12 mouse cellular contexts compared by ENCODE assay signal in the genomic region with DNA sequence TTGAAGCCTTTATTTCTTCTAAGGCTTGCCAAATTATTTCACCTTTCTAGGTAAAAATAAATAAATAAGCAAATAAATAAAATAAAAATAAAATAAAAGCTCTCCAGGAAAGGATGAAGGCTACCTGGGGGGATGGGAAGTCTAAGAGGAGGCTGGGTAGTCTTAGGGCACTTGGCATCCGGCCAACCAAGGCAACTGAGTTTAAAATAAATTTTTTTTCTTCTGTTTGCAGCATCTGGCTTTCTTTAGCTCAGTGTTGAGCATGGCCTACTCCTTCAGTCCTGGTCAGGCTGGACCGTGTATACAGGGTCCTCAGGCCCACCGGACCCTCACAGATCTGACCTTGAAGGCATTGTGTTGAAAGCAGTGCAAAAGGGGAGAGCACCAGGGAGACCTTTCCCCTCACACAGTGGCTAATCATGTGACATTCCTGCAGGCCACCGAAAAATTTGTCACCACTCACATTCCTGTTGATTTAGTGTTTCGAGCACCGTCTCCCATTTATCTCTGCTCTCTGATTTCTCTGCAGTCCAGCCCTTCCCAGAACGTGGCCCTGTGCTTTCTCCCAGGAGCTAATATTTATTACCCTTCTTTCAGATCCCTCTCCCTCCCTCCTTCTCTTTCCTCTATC. TPM values are rescaled to one million over a fixed set of nuclear protein-coding genes. Genes with fewer than 3 reads are reported as not detected.
DNase-seq lines count a peak whose midpoint lies in the region; ATAC-seq and TF ChIP-seq lines count a peak whose summit lies in the region.
"Had no signal": no experiment of that assay in that cellular context is flagged by ENCODE, and none has a peak within 500 bp of the region (broad histone marks: within the 10 kb centered on the region; RNA-seq: fewer than 3 reads in every experiment).

No protein-coding gene starts in this region.

- peaks cover 87% of the 10 kb centered on the region for H3K27me3 ChIP-seq in forebrain, embryonic 10.5 days (ENCODE audit: poor library complexity, severe bottlenecking)
- peaks cover 46% of the 10 kb centered on the region for H3K27me3 ChIP-seq in forebrain, embryonic 13.5 days
- no peaks in the 10 kb centered on the region for H3K27me3 ChIP-seq in kidney, postnatal 0 days (ENCODE audit: insufficient read depth, low read length)
- H3K27me3 ChIP-seq in kidney, embryonic 16.5 days (ENCODE audit: insufficient read depth, low read length), result no peaks in the 10 kb centered on the region
- no peaks in the 10 kb centered on the region for H3K27me3 ChIP-seq in intestine, postnatal 0 days (replicated peaks; ENCODE audit: control insufficient read depth, insufficient read depth, low read length)

- H3K27ac ChIP-seq in forebrain, embryonic 10.5 days, result peak overlapping the region; percentile 15; the same call in 1 of the 2 replicates
- H3K27ac ChIP-seq in forebrain, embryonic 13.5 days, result no peak overlapping the region
- H3K27ac ChIP-seq in kidney, postnatal 0 days, result no peak overlapping the region
- H3K27ac ChIP-seq in kidney, embryonic 16.5 days (ENCODE audit: low read length), result no peak overlapping the region
- no peak overlapping the region for H3K27ac ChIP-seq in intestine, postnatal 0 days (ENCODE audit: low read depth, low read length)
- H3K27ac ChIP-seq in layer of hippocampus, adult 2 months, result no peak overlapping the region
- H3K27ac ChIP-seq: embryonic facial prominence, embryonic 12.5 days had no signal

- H3K36me3 ChIP-seq in forebrain, embryonic 10.5 days (replicated peaks), result peaks cover 5% of the 10 kb centered on the region; the same call in 1 of the 2 replicates
- 0 out of 2 replicates have a peak, but pooled peaks cover 5% of the 10 kb centered on the region for H3K36me3 ChIP-seq in forebrain, embryonic 13.5 days (ENCODE audit: poor library complexity, severe bottlenecking)
- H3K36me3 ChIP-seq in kidney, postnatal 0 days (ENCODE audit: insufficient read depth, low read length), result no peaks in the 10 kb centered on the region
- H3K36me3 ChIP-seq in kidney, embryonic 16.5 days (ENCODE audit: insufficient read depth, low read length), result no peaks in the 10 kb centered on the region
- no peaks in the 10 kb centered on the region for H3K36me3 ChIP-seq in intestine, postnatal 0 days (ENCODE audit: control insufficient read depth, insufficient read depth)
- H3K36me3 ChIP-seq: embryonic facial prominence, embryonic 12.5 days had no signal

- no peak for ATAC-seq in forebrain, embryonic 13.5 days
- ATAC-seq in kidney, postnatal 0 days (replicated peaks; ENCODE audit: low FRiP score, low read depth), result no peak
- no peak for ATAC-seq in kidney, embryonic 16.5 days (ENCODE audit: low FRiP score, low TSS enrichment)
- ATAC-seq in intestine, postnatal 0 days, result peak; percentile 4; the same call in 1 of the 2 replicates
- ATAC-seq: forebrain, embryonic 14.5 days had no signal

- peaks cover 69% of the 10 kb centered on the region for H3K4me1 ChIP-seq in forebrain, embryonic 10.5 days
- H3K4me1 ChIP-seq in forebrain, embryonic 13.5 days, result peaks cover 49% of the 10 kb centered on the region
- peaks cover 20% of the 10 kb centered on the region for H3K4me1 ChIP-seq in kidney, postnatal 0 days (replicated peaks; ENCODE audit: insufficient read depth, low read length)
- peaks cover 37% of the 10 kb centered on the region for H3K4me1 ChIP-seq in kidney, embryonic 16.5 days (ENCODE audit: insufficient read depth, low read length)
- peaks cover 4% of the 10 kb centered on the region; the same call in 1 of the 2 replicates for H3K4me1 ChIP-seq in intestine, postnatal 0 days (replicated peaks; ENCODE audit: control insufficient read depth, insufficient read depth, low read length)

- no peak for DNase-seq in forebrain, embryonic 10.5 days (ENCODE audit: extremely low spot score, low spot score)
- DNase-seq in kidney, postnatal 0 days (ENCODE audit: low spot score), result peak; percentile 62
- peak; percentile 61 for DNase-seq in 3T3-L1 (ENCODE audit: low read depth, low spot score)
- no peak for DNase-seq in ovary, postnatal 10 days (ENCODE audit: low spot score)
- DNase-seq in layer of hippocampus, adult 2 months (ENCODE audit: low spot score in 2 of 2), result no peak
- DNase-seq: cerebellum, adult 9-10 months; liver had no signal

- WGBS in forebrain, embryonic 10.5 days, result 38% methylated on average over 7 of the region's 7 CpGs
- WGBS in forebrain, embryonic 13.5 days, result 25% methylated on average over 7 of the region's 7 CpGs
- WGBS in kidney, postnatal 0 days, result 28% methylated on average over 7 of the region's 7 CpGs
- 28% methylated on average over 6 of the region's 7 CpGs for WGBS in kidney, embryonic 16.5 days
- 35% methylated on average over 7 of the region's 7 CpGs for WGBS in intestine, postnatal 0 days

- no peak overlapping the region for H3K4me2 ChIP-seq in forebrain, embryonic 13.5 days
- H3K4me2 ChIP-seq in kidney, postnatal 0 days (ENCODE audit: low read length), result no peak overlapping the region
- H3K4me2 ChIP-seq in kidney, embryonic 16.5 days (replicated peaks; ENCODE audit: low read depth, low read length), result no peak overlapping the region
- peak overlapping the region; percentile 41 for H3K4me2 ChIP-seq in intestine, postnatal 0 days (replicated peaks; ENCODE audit: low read depth)
- H3K4me2 ChIP-seq: embryonic facial prominence, embryonic 12.5 days had no signal

- TF ChIP-seq CTCF in kidney, postnatal 0 days (IDR thresholded peaks at IDR 0.05; ENCODE audit: low read depth), result no peak
- no peak for TF ChIP-seq CTCF in intestine, postnatal 0 days (IDR thresholded peaks at IDR 0.05; ENCODE audit: low read depth)
- no peak for TF ChIP-seq CTCF in layer of hippocampus, adult 2 months (conservative IDR thresholded peaks at IDR 0.05)

- H3K4me3 ChIP-seq in forebrain, embryonic 10.5 days, result no peak overlapping the region
- H3K4me3 ChIP-seq in forebrain, embryonic 13.5 days, result no peak overlapping the region
- no peak overlapping the region for H3K4me3 ChIP-seq in kidney, postnatal 0 days (replicated peaks; ENCODE audit: low read depth, low read length)
- no peak overlapping the region for H3K4me3 ChIP-seq in kidney, embryonic 16.5 days (ENCODE audit: low read length)
- H3K4me3 ChIP-seq in intestine, postnatal 0 days (ENCODE audit: low read depth, low read length), result no peak overlapping the region
- H3K4me3 ChIP-seq in layer of hippocampus, adult 2 months, result no peak overlapping the region
- H3K4me3 ChIP-seq: embryonic facial prominence, embryonic 12.5 days had no signal

- H3K9me3 ChIP-seq in forebrain, embryonic 10.5 days, result no peaks in the 10 kb centered on the region
- no peaks in the 10 kb centered on the region for H3K9me3 ChIP-seq in forebrain, embryonic 13.5 days (replicated peaks)
- H3K9me3 ChIP-seq in kidney, postnatal 0 days (replicated peaks; ENCODE audit: low read length), result no peaks in the 10 kb centered on the region
- H3K9me3 ChIP-seq in kidney, embryonic 16.5 days (ENCODE audit: low read length), result no peaks in the 10 kb centered on the region
- no peaks in the 10 kb centered on the region for H3K9me3 ChIP-seq in intestine, postnatal 0 days (ENCODE audit: control insufficient read depth)
- H3K9me3 ChIP-seq: embryonic facial prominence, embryonic 12.5 days had no signal

- H3K9ac ChIP-seq in forebrain, embryonic 13.5 days, result no peak overlapping the region
- no peak overlapping the region for H3K9ac ChIP-seq in kidney, postnatal 0 days (ENCODE audit: low read depth, low read length)
- no peak overlapping the region for H3K9ac ChIP-seq in kidney, embryonic 16.5 days (replicated peaks; ENCODE audit: low read length)
- no peak overlapping the region for H3K9ac ChIP-seq in intestine, postnatal 0 days (ENCODE audit: low read depth, low read length)

RNA-seq across cellular contexts. Expression of gene Gadd45g, which starts 6.2 kb away (rescaled TPM):
- 102 and 107 TPM in 2 replicates for polyA plus RNA-seq in forebrain, embryonic 10.5 days (2016; fragmentation: Nextera tagmentation; extraction: Ambion mirVana)
- 235 and 252 TPM in 2 replicates for polyA plus RNA-seq in forebrain, embryonic 13.5 days (2015; fragmentation: Nextera tagmentation; extraction: Ambion mirVana)
- polyA plus RNA-seq in kidney, postnatal 0 days (2015; fragmentation: Nextera tagmentation; extraction: Ambion mirVana), result 58.0 and 60.1 TPM in 2 replicates
- 45.8 and 48.5 TPM in 2 replicates for polyA plus RNA-seq in kidney, embryonic 16.5 days (2015; fragmentation: Nextera tagmentation; extraction: Ambion mirVana)
- polyA plus RNA-seq in intestine, postnatal 0 days (2015; fragmentation: Nextera tagmentation; extraction: Ambion mirVana), result 28.7 and 32.7 TPM in 2 replicates
- total RNA-seq in layer of hippocampus, adult 2 months (2021), result 10 to 100 TPM; 14.8 to 22.7 TPM

RNA-seq across cellular contexts. Expression of gene Sema4d, which starts 59.1 kb away (rescaled TPM):
- 8.0 and 8.4 TPM in 2 replicates for polyA plus RNA-seq in forebrain, embryonic 10.5 days (2016; fragmentation: Nextera tagmentation; extraction: Ambion mirVana)
- 10.8 TPM in 2 replicates for polyA plus RNA-seq in forebrain, embryonic 13.5 days (2015; fragmentation: Nextera tagmentation; extraction: Ambion mirVana)
- polyA plus RNA-seq in kidney, postnatal 0 days (2015; fragmentation: Nextera tagmentation; extraction: Ambion mirVana), result 23.8 and 24.6 TPM in 2 replicates
- 28.8 and 29.0 TPM in 2 replicates for polyA plus RNA-seq in kidney, embryonic 16.5 days (2015; fragmentation: Nextera tagmentation; extraction: Ambion mirVana)
- 3.4 TPM in 2 replicates for polyA plus RNA-seq in intestine, postnatal 0 days (2015; fragmentation: Nextera tagmentation; extraction: Ambion mirVana)
- total RNA-seq in layer of hippocampus, adult 2 months (2021), result 10 to 100 TPM; 76.3 to 83.9 TPM

Comparison
In these comparisons a context has a peak if more than half of its experiments do, and no peak if none do; other contexts are left out.
1. DNase-seq: peak in kidney, postnatal 0 days (single experiment) and 3T3-L1 (single experiment); none in forebrain, embryonic 10.5 days (single experiment), ovary, postnatal 10 days (single experiment) and layer of hippocampus, adult 2 months (0 of 2).